Mouse (Mus musculus): Measurements from ENCODE around the gene Iffo2.

DNA sequence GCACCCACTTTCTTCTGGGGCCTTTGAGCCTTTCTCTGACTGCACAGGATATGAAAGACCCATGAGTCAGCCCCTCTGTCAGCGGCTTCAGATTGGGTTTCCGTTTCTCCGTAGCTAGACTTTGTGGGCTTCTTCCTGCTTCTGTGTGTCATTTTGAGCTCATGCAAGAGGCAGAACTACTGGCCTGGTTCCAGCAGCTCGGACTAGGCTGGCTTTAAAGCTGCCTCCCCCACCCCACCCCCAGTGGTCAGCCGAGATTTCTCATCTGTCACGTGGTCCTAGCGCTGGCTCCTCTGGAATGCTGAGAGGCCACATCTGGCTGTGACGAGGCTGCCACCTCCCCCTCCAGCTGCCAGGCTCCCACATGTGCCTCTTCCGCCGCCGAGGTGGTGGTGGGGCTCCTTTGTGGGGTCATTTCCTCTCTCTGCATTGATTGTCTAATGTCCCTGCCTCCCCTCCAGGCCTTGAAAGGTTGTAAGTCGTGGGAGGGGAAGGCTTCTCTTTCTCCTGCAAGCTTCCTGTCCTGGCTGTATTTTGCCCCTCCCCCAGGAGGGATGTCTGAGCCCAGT lies 68.7 kb downstream of the Iffo2 start:
- TF ChIP-seq CTCF (conservative IDR thresholded peaks at IDR 0.05; ENCODE audit: insufficient read depth, insufficient read length, low read depth, low read length) (no peak), POLR2A (IDR thresholded peaks at IDR 0.05; ENCODE audit: low read depth, low read length) (no peak)
